Mouse (Mus musculus): ENCODE measurements around the gene Vmn1r160.
"Not testable (repeated sequence)": the region's sequence is repeated elsewhere in the genome, so short reads cannot be mapped to it uniquely, and the experiment has no call there.

The Vmn1r160 gene

GRCm38 (mm10) chr7:22870924-22871323 is at the start of gene Vmn1r160:
Vmn1r160 (plus strand) TSS chr7:22871224.
- DNase-seq (ENCODE audit: low spot score), result not testable (repeated sequence)

GRCm38 (mm10) chr7:22843505-22843904 is 27.5 kb upstream of the Vmn1r160 start, which contains the start of gene Vmn1r159:
Vmn1r159 (minus strand) TSS chr7:22843605.
- not testable (repeated sequence) for DNase-seq (ENCODE audit: low spot score)

All from layer of hippocampus, adult 9-10 months (tissue).